Mouse (Mus musculus) gastrocnemius, postnatal 4 days (tissue): ENCODE results near the gene Rcan1. TPM values are rescaled to one million over a fixed set of nuclear protein-coding genes. Genes with fewer than 3 reads are reported as not detected.
"Not testable (repeated sequence)": the region's sequence is repeated elsewhere in the genome, so short reads cannot be mapped to it uniquely, and the experiment has no call there.

ENCODE experiments used
- DNase-seq, 2 experiments: peaks; one replicate each; pipeline ENCODE4 v3.0.0; 2021 to 2022; ENCODE audit warnings: low spot score in 2 of 2, mixed read lengths in 2 of 2
- long read RNA-seq, 2 experiments: library from polyadenylated mRNA; stranded (forward); transcript quantifications; one replicate each; pipeline ENCODE4 v2.0.0; 2021
- total RNA-seq, 2 experiments: library from RNA; stranded (reverse); gene quantifications; 2 replicates each; pipeline ENCODE4 v1.2.3; 2021

The Rcan1 gene
- 10 to 100 TPM; 31.1 to 37.8 TPM for total RNA-seq
- long read RNA-seq, experiment 1, transcript Rcan1-201 (4 exons, 2,190 nt), result minor isoform, 46 of 103 reads
- long read RNA-seq, experiment 1, transcript Rcan1-202 (4 exons, 2,324 nt), result major isoform, 54 of 103 reads
- long read RNA-seq, experiment 1, partial matches to known transcripts, result 0 of 103 reads
- long read RNA-seq, experiment 1, other reads (novel, unspliced or antisense), result 3 of 103 reads
- long read RNA-seq, experiment 2, transcript Rcan1-202 (4 exons, 2,324 nt), result major isoform, 84 of 108 reads
- long read RNA-seq, experiment 2, transcript Rcan1-201 (4 exons, 2,190 nt), result minor isoform, 11 of 108 reads
- long read RNA-seq, experiment 2, partial matches to known transcripts, result 6 of 108 reads
- long read RNA-seq, experiment 2, other reads (novel, unspliced or antisense), result 7 of 108 reads

GRCm38 (mm10) chr16:92470706-92471105 lies at the start of gene Rcan1:
Gene Rcan1, minus strand, starts transcription at chr16:92470867.
- no peak for DNase-seq

- no peak for DNase-seq
Observed at GRCm38 (mm10) chr16:92519820-92520492, 49.3 kb upstream of the Rcan1 start.

- DNase-seq, result no peak
Observed at GRCm38 (mm10) chr16:92518718-92519117, 48.1 kb upstream of the Rcan1 start.

GRCm38 (mm10) chr16:92516139-92516538 lies 45.5 kb upstream of the Rcan1 start:
- no peak for DNase-seq

GRCm38 (mm10) chr16:92514896-92515295 lies 44.2 kb upstream of the Rcan1 start:
- not testable (repeated sequence) for DNase-seq

- no peak for DNase-seq
Observed at GRCm38 (mm10) chr16:92511773-92512391, 41.2 kb upstream of the Rcan1 start.

GRCm38 (mm10) chr16:92510835-92511772 lies 40.4 kb upstream of the Rcan1 start:
- no peak for DNase-seq

GRCm38 (mm10) chr16:92507573-92507972 lies 36.9 kb upstream of the Rcan1 start:
- DNase-seq, result no peak

GRCm38 (mm10) chr16:92503105-92503504 lies 32.4 kb upstream of the Rcan1 start:
- DNase-seq, result no peak

GRCm38 (mm10) chr16:92500534-92500933 lies 29.9 kb upstream of the Rcan1 start:
- no peak for DNase-seq

- no peak for DNase-seq
Observed at GRCm38 (mm10) chr16:92499324-92499723, 28.7 kb upstream of the Rcan1 start.

- no peak for DNase-seq
Observed at GRCm38 (mm10) chr16:92498589-92498981, 27.9 kb upstream of the Rcan1 start.

- no peak for DNase-seq
Observed at GRCm38 (mm10) chr16:92497851-92498588, 27.4 kb upstream of the Rcan1 start.

- no peak for DNase-seq
Observed at GRCm38 (mm10) chr16:92489356-92489755, 18.7 kb upstream of the Rcan1 start.

GRCm38 (mm10) chr16:92488456-92488855 lies 17.8 kb upstream of the Rcan1 start:
- no peak for DNase-seq

- no peak for DNase-seq
Observed at GRCm38 (mm10) chr16:92487489-92487888, 16.8 kb upstream of the Rcan1 start.

- no peak for DNase-seq
Observed at GRCm38 (mm10) chr16:92487086-92487485, 16.4 kb upstream of the Rcan1 start.

- no peak for DNase-seq
Observed at GRCm38 (mm10) chr16:92485436-92485835, 14.8 kb upstream of the Rcan1 start, which contains the start of gene Clic6. Gene Clic6, plus strand, starts transcription at chr16:92485736.

GRCm38 (mm10) chr16:92478561-92479150 lies 8.0 kb upstream of the Rcan1 start:
- peak in 1 of 2 experiments; percentile 66 for DNase-seq
